Mouse (Mus musculus) embryonic facial prominence, embryonic 13.5 days (tissue): ENCODE measurements around the gene Tex14. TPM values are rescaled to one million over a fixed set of nuclear protein-coding genes. Genes with fewer than 3 reads are reported as not detected.
"Not testable (repeated sequence)": the region's sequence is repeated elsewhere in the genome, so short reads cannot be mapped to it uniquely, and the experiment has no call there.

Experiments
- ATAC-seq: fragments of 200-750 bp; cut with Nextera tagmentation; 2 replicates; pipeline ENCODE4 v1.8.0; 2017; ENCODE audit warnings: low read depth; ENCODE audit not compliant: insufficient number of reproducible peaks, insufficient read depth, low FRiP score, low TSS enrichment
- H3K27ac ChIP-seq: fragments of 300-500 bp; sonication (generic); 2 replicates; pipeline ENCODE4 v1.5.1; 2015; ENCODE audit warnings: moderate library complexity, mild to moderate bottlenecking, inconsistent platforms
- H3K27me3 ChIP-seq: fragments of 300-500 bp; sonication (generic); 2 replicates; pipeline ENCODE4 v1.6.1; 2015; ENCODE audit warnings: mild to moderate bottlenecking, inconsistent platforms
- H3K36me3 ChIP-seq: fragments of 300-500 bp; sonication (generic); 2 replicates; pipeline ENCODE4 v1.6.1; 2015; ENCODE audit warnings: mild to moderate bottlenecking, inconsistent platforms
- H3K4me1 ChIP-seq: fragments of 300-500 bp; sonication (generic); 2 replicates; pipeline ENCODE4 v1.6.1; 2015; ENCODE audit warnings: inconsistent platforms
- H3K4me2 ChIP-seq: fragments of 300-500 bp; sonication (generic); 2 replicates; pipeline ENCODE4 v1.6.1; 2015; ENCODE audit warnings: moderate library complexity, mild to moderate bottlenecking, inconsistent platforms
- H3K4me3 ChIP-seq: fragments of 300-500 bp; sonication (generic); 2 replicates; pipeline ENCODE4 v1.5.1; 2015; ENCODE audit warnings: mild to moderate bottlenecking, inconsistent platforms
- H3K9ac ChIP-seq: fragments of 300-500 bp; sonication (generic); 2 replicates; pipeline ENCODE4 v1.6.1; 2015; ENCODE audit warnings: mild to moderate bottlenecking, inconsistent platforms
- H3K9me3 ChIP-seq: fragments of 300-500 bp; sonication (generic); 2 replicates; pipeline ENCODE4 v1.6.1; 2016; ENCODE audit warnings: inconsistent platforms
- WGBS: fragments of 180-500 bp; shearing (Covaris S2); methylation state at CpG from one replicate; pipeline ENCODE4 v1.1.7; 2015; ENCODE audit warnings: mixed read lengths; 5-methylcytosine and 5-hydroxymethylcytosine counted together
- polyA plus RNA-seq: library from polyadenylated mRNA; unstranded; fragments of >200 nt; fragmentation: Nextera tagmentation; extraction: Ambion mirVana; gene quantifications from 2 replicates; pipeline ENCODE4 v1.2.1, GENCODE M21; 2015

The Tex14 gene
- polyA plus RNA-seq, 1 experiment from 2014 or later = 0.04 TPM

- Histone ChIP-seq H3K4me1 (no peaks in the 10 kb centered on the region), H3K27me3 (no peaks in the 10 kb centered on the region), H3K9ac (no peak overlapping the region), H3K36me3 (no peaks in the 10 kb centered on the region), H3K4me3 (no peak overlapping the region), H3K27ac (no peak overlapping the region), H3K9me3 (no peaks in the 10 kb centered on the region), H3K4me2 (no peak overlapping the region)
- ATAC-seq = no peak
- WGBS = 87% methylated on average over 2 of the region's 2 CpGs
Observed at GRCm38 (mm10) chr11:87398402-87398801, 6.5 kb upstream of the Tex14 start.

- Histone ChIP-seq H3K9ac (peak overlapping the region; percentile 82), H3K4me2 (peak overlapping the region; percentile 65), H3K27me3 (no peaks in the 10 kb centered on the region), H3K9me3 (no peaks in the 10 kb centered on the region), H3K36me3 (no peaks in the 10 kb centered on the region), H3K4me3 (peak overlapping the region; percentile 63), H3K27ac (peak overlapping the region; percentile 97), H3K4me1 (0 out of 2 replicates have a peak, but pooled peaks cover 5% of the 10 kb centered on the region)
- peak; percentile 82 for ATAC-seq
- 3% methylated on average over 58 of the region's 58 CpGs for WGBS
Observed at GRCm38 (mm10) chr11:87404111-87404853, 583 bp upstream of the Tex14 start.

GRCm38 (mm10) chr11:87413412-87413811 lies 8.5 kb downstream of the Tex14 start:
- not testable (repeated sequence) for H3K36me3 ChIP-seq, H3K27me3 ChIP-seq, H3K9me3 ChIP-seq, ATAC-seq, H3K4me2 ChIP-seq, H3K9ac ChIP-seq, H3K4me3 ChIP-seq, H3K4me1 ChIP-seq, H3K27ac ChIP-seq
- WGBS = 57% methylated on average over 3 of the region's 3 CpGs

- no peak for ATAC-seq
- Histone ChIP-seq H3K4me1 (no peaks in the 10 kb centered on the region), H3K4me2 (no peak overlapping the region), H3K4me3 (no peak overlapping the region), H3K36me3 (no peaks in the 10 kb centered on the region), H3K9ac (no peak overlapping the region), H3K9me3 (no peaks in the 10 kb centered on the region), H3K27ac (no peak overlapping the region), H3K27me3 (no peaks in the 10 kb centered on the region)
- 36% methylated on average over 5 of the region's 5 CpGs for WGBS
Observed at GRCm38 (mm10) chr11:87416120-87416519, 11.3 kb downstream of the Tex14 start.

GRCm38 (mm10) chr11:87420861-87421260 lies 16.0 kb downstream of the Tex14 start:
- Histone ChIP-seq H3K27ac (no peak overlapping the region), H3K4me3 (no peak overlapping the region), H3K27me3 (no peaks in the 10 kb centered on the region), H3K4me2 (no peak overlapping the region), H3K36me3 (no peaks in the 10 kb centered on the region), H3K9ac (no peak overlapping the region), H3K9me3 (no peaks in the 10 kb centered on the region), H3K4me1 (peaks cover 9% of the 10 kb centered on the region; the same call in 1 of the 2 replicates)
- ATAC-seq = no peak

- no peaks in the 10 kb centered on the region for H3K27me3 ChIP-seq
- peak overlapping the region; percentile 40 for H3K4me3 ChIP-seq
- peak overlapping the region; percentile 97 for H3K27ac ChIP-seq
- 20% methylated on average over 6 of the region's 6 CpGs for WGBS
- peak overlapping the region; percentile 63 for H3K9ac ChIP-seq
- H3K4me2 ChIP-seq = peak overlapping the region; percentile 60
- H3K9me3 ChIP-seq = no peaks in the 10 kb centered on the region
- H3K36me3 ChIP-seq = no peaks in the 10 kb centered on the region
- ATAC-seq = no peak
- peaks cover 9% of the 10 kb centered on the region; the same call in 1 of the 2 replicates for H3K4me1 ChIP-seq
Observed at GRCm38 (mm10) chr11:87421760-87422201, 16.9 kb downstream of the Tex14 start.

GRCm38 (mm10) chr11:87422511-87423340 lies 17.9 kb downstream of the Tex14 start:
- Histone ChIP-seq H3K36me3 (no peaks in the 10 kb centered on the region), H3K9me3 (no peaks in the 10 kb centered on the region), H3K4me3 (peak overlapping the region; percentile 40), H3K27ac (peak overlapping the region; percentile 97), H3K9ac (peak overlapping the region; percentile 63), H3K4me1 (peaks cover 9% of the 10 kb centered on the region; the same call in 1 of the 2 replicates), H3K27me3 (no peaks in the 10 kb centered on the region), H3K4me2 (peak overlapping the region; percentile 60)
- peak; percentile 79 for ATAC-seq
- under 1% methylated on average over 26 of the region's 26 CpGs for WGBS

- Histone ChIP-seq H3K27me3 (no peaks in the 10 kb centered on the region), H3K4me3 (no peak overlapping the region), H3K9ac (no peak overlapping the region), H3K36me3 (no peaks in the 10 kb centered on the region), H3K27ac (peak overlapping the region; percentile 97), H3K4me2 (no peak overlapping the region), H3K9me3 (no peaks in the 10 kb centered on the region), H3K4me1 (peaks cover 9% of the 10 kb centered on the region; the same call in 1 of the 2 replicates)
- 40% methylated on average over 6 of the region's 6 CpGs for WGBS
- ATAC-seq = no peak
Observed at GRCm38 (mm10) chr11:87423551-87424325, 18.9 kb downstream of the Tex14 start.

GRCm38 (mm10) chr11:87426121-87426449 lies 21.2 kb downstream of the Tex14 start:
- Histone ChIP-seq H3K27me3 (no peaks in the 10 kb centered on the region), H3K9me3 (no peaks in the 10 kb centered on the region), H3K4me1 (peaks cover 9% of the 10 kb centered on the region; the same call in 1 of the 2 replicates), H3K4me2 (peak overlapping the region; percentile 56), H3K4me3 (peak overlapping the region; percentile 40), H3K27ac (peak overlapping the region; percentile 87), H3K36me3 (no peaks in the 10 kb centered on the region), H3K9ac (peak overlapping the region; percentile 52)
- ATAC-seq = no peak
- under 1% methylated on average over 7 of the region's 7 CpGs for WGBS

GRCm38 (mm10) chr11:87426450-87427250 lies 21.8 kb downstream of the Tex14 start:
- peak overlapping the region; percentile 87 for H3K27ac ChIP-seq
- not testable (repeated sequence) for H3K9me3 ChIP-seq, H3K4me1 ChIP-seq, H3K27me3 ChIP-seq, H3K36me3 ChIP-seq
- peak; percentile 91 for ATAC-seq
- under 1% methylated on average over 24 of the region's 24 CpGs for WGBS
- H3K9ac ChIP-seq = peak overlapping the region; percentile 52
- H3K4me3 ChIP-seq = peak overlapping the region; percentile 40
- peak overlapping the region; percentile 56 for H3K4me2 ChIP-seq
